Mouse (Mus musculus) layer of hippocampus, postnatal 10 days (tissue): ENCODE measurements around the gene Cdk9. TPM values are rescaled to one million over a fixed set of nuclear protein-coding genes. Genes with fewer than 3 reads are reported as not detected.

Experiments
- DNase-seq, 2 experiments: peaks; one replicate each; pipeline ENCODE4 v3.0.0; 2021; ENCODE audit warnings: low spot score in 2 of 2
- microRNA-seq, 2 experiments: library from miRNA; unstranded; fragments of <30 nt; microRNA quantifications; one replicate each; pipeline ENCODE4 v1.2.0; 2021
- total RNA-seq, 2 experiments: library from RNA; stranded (reverse); gene quantifications; 2 replicates each; pipeline ENCODE4 v1.2.3; 2021

The Cdk9 gene
- total RNA-seq, 2 experiments from 2014 or later, result 86.8 to 92.1 TPM

GRCm38 (mm10) chr2:32680961-32681650, 31.8 kb downstream of the Cdk9 start:
- no peak for DNase-seq

GRCm38 (mm10) chr2:32680051-32680451, 32.8 kb downstream of the Cdk9 start:
- DNase-seq, result no peak

DNA sequence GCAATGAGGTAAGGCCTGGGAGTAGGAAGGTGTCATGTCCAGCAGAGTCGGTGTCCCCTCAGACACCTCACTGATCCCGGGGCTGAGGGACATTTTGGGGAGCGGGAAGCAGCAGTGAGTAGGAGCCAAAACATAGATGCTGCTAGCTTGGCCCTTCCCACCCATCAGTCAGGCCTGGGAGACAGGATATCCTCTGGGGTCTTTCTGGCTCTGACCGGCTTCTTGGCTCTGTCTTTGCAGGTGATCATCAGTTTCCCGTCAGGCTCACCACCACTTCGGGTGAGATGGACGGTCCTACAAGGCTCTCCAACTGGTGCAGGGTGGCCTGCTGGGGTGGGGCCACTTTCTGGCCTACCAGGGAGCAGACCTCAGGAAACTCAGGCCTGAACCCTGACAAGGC, 35.2 kb downstream of the Cdk9 start:
- DNase-seq, result no peak

- DNase-seq, result no peak
Observed at GRCm38 (mm10) chr2:32676821-32677220, 36.1 kb downstream of the Cdk9 start.

GRCm38 (mm10) chr2:32673176-32673917, 39.5 kb downstream of the Cdk9 start:
- DNase-seq, result no peak

- DNase-seq, result no peak
Observed at GRCm38 (mm10) chr2:32671907-32672595, 40.8 kb downstream of the Cdk9 start.

GRCm38 (mm10) chr2:32671147-32671546, 41.7 kb downstream of the Cdk9 start:
- no peak for DNase-seq

- no peak for DNase-seq
Observed at GRCm38 (mm10) chr2:32669876-32670275, 43.0 kb downstream of the Cdk9 start.

DNA sequence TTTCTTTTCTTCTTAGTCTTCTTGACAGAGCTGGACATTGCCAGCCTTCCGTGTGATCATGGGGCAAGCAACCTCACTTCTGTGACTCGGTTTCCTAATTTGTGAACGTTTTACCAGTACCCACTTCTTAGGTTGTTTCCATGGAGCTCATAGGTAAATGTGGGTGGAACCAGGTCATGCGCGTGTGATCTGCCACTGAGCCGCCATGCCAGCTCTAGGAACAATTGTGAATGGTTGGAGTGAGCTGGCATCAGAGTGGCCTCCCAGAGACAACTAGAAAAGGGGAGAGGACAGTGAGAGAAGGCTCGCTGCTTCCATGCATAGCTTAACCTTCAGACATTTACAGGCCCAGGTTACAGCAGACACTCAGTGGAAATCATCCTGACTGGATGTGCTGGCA, 44.7 kb downstream of the Cdk9 start:
- no peak for DNase-seq

DNA sequence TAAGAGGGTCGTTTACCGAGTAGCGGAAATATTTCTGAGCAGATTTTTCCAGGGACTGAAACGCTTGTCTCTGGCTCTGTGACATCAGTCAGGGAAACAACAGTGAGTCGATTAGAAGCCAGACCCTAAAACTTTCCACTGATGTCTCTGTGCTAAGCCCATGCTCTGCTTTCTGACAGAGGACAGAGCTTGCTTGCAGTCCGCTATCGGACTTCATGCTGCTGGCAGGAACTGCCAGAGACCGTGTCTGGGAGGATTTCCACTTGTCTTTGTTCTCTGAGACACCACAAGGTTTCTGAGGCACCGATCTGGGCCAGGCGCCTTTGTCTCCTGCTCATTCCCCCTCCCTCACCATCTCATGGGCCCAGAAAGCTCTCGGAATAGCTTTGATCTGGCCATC, 45.1 kb downstream of the Cdk9 start:
- DNase-seq, result no peak

DNA sequence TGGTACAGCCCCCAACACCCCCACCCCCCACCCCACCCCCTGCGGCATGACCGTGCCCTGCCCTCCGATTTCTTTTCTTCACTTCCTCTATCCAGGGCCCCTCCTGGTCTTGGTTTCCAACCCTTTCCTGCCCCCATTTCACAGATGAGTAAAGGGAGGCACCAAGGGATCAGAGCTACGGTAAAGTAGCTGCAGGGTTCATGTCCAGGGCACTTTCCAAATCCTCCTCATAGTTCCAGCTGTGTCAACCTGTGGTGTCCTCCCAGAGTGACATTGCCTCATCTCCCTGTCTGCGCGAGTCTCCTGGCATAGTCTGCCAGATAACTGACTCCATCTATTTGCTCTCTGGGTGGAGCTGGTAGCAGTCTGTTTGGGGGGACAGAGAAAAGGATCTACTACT, 47.0 kb downstream of the Cdk9 start:
- DNase-seq, result no peak

GRCm38 (mm10) chr2:32665345-32665744, 47.5 kb downstream of the Cdk9 start:
- DNase-seq, result no peak

DNA sequence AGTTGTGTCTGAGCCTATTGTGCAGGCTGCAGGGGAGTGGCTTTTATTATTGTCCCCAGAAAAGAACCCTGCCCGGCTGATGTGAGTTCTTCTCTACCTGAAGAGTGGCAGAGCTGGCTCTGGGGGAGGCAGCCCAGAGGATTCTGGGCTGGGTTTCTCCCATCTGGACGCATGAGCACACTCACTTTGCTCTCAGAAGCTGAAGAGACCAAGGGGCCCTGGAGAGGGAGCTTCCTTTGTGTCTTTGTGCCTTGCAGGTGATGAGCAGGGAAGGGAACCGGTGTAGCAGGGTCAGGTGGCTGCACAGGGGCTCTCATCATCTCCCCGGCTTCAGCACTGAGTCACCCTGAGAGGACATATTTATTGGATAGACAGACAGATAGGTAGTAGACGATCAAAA, 50.6 kb downstream of the Cdk9 start:
- DNase-seq, result no peak

DNA sequence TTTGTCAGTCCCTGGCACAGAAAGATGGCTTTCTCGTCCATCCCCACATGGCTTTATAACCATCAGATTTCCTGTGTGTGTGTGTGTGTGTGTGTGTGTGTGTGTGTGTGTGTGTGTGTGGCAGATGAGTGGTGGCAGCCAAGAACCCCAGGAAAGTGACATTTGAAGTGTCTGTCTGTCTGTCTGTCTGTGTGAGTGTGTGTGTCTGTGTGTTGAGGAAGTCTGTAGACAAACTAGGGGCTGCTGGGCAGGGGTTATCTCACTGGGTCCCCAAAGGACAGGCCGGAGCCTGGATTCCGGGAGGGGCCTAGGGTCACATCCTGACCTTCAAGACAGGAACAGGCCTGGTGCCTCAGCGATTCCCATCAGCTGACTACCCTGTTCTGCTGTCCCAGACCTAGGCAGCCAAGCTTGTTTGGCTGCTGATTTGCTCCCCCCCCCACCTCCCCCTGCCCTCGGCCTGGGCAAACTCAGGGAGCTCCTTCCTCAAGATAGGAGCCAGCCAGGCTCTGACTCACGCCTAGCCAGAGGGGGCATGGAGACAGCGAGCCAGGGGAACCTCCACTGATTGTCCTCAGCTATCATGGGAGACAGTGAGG, 51.3 kb downstream of the Cdk9 start:
- DNase-seq, result no peak

DNA sequence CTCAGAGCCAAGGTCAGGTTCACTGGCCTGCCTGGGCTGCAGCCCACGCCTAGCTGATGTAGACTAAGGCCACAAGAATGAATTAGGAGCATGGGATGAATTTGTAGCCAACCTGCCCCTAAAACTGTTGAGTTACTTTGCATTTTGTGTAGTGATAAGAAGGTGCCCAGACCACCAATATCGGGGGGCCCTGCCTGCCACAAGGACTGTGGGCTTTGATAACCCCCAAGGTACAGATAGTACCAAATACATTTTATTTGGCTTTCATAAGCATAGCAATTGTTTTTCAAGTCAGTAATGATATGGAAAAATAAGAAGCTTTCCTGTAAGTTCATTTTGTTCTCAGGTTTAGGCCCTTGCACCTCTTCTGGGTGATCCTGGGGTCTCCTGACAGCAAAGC, 54.0 kb downstream of the Cdk9 start:
- DNase-seq, result no peak

GRCm38 (mm10) chr2:32655826-32656225, 57.0 kb downstream of the Cdk9 start:
- DNase-seq, result no peak

Small RNA genes lying within 50 kb of the gene (microRNA-seq; reads per million reads assigned to microRNA genes)
- gene Gm47291 (0 reads per million in 2 experiments), gene Mir2861 (0 to 0.20 reads per million in 2 experiments), gene Mir3960 (0 to 0.39 reads per million in 2 experiments), gene Mir8093 (0.89 to 0.98 reads per million in 2 experiments)

Other genes with a start within 250 kb of the Cdk9 start
- 10 to 100 TPM; 34.8 to 38.0 TPM for gene Fam102a, start 177.7 kb downstream of the Cdk9 start, total RNA-seq
- 10 to 100 TPM; 69.6 to 88.4 TPM for gene Dpm2, start 142.2 kb downstream of the Cdk9 start, total RNA-seq
- 1 to 10 TPM; 6.4 to 7.1 TPM for gene Pip5kl1, start 138.3 kb downstream of the Cdk9 start, total RNA-seq
- gene 9430097D07Rik, start 137.4 kb downstream of the Cdk9 start, total RNA-seq, result under 1 TPM; 0.45 to 0.64 TPM
- gene St6galnac4, start 126.0 kb downstream of the Cdk9 start, total RNA-seq, result 10 to 100 TPM; 41.9 to 47.1 TPM
- 100 to 1,000 TPM in 1 of 2 experiments, 10 to 100 TPM in 1; 99.1 to 104 TPM for gene St6galnac6, start 113.4 kb downstream of the Cdk9 start, total RNA-seq
- 100 to 1,000 TPM; 109 TPM for gene Ak1, start 91.3 kb downstream of the Cdk9 start, total RNA-seq
- 10 to 100 TPM; 25.9 to 28.2 TPM for gene Eng, start 66.5 kb downstream of the Cdk9 start, total RNA-seq
- gene Fpgs, start 8.9 kb downstream of the Cdk9 start, total RNA-seq, result 10 to 100 TPM; 17.1 to 17.2 TPM
- gene Sh2d3c, start 8.0 kb upstream of the Cdk9 start, total RNA-seq, result 10 to 100 TPM; 34.7 to 40.3 TPM
- 1 to 10 TPM; 2.1 to 3.2 TPM for gene 6330409D20Rik, start 27.9 kb upstream of the Cdk9 start, total RNA-seq
- 10 to 100 TPM; 28.9 to 32.9 TPM for gene Tor2a, start 44.2 kb upstream of the Cdk9 start, total RNA-seq
- under 1 TPM; 0.71 to 0.94 TPM for gene Ttc16, start 62.6 kb upstream of the Cdk9 start, total RNA-seq
- 10 to 100 TPM in 1 of 2 experiments, 1 to 10 TPM in 1; 5.4 to 11.5 TPM for gene Ptrh1, start 62.7 kb upstream of the Cdk9 start, total RNA-seq
- gene Cfap157, start 71.4 kb upstream of the Cdk9 start, total RNA-seq, result under 1 TPM; 0.75 to 0.76 TPM
- gene Stxbp1, start 134.2 kb upstream of the Cdk9 start, total RNA-seq, result 100 to 1,000 TPM; 525 to 547 TPM
- gene Fam129b, start 163.0 kb upstream of the Cdk9 start, total RNA-seq, result 10 to 100 TPM; 22.6 to 26.3 TPM
- 100 to 1,000 TPM; 155 to 179 TPM for gene Rpl12, start 248.5 kb upstream of the Cdk9 start, total RNA-seq
- gene Lrsam1, start 248.5 kb upstream of the Cdk9 start, total RNA-seq, result 10 to 100 TPM; 36.5 to 40.4 TPM